Mouse (Mus musculus): ENCODE data around the gene Olfr355.

Gene Olfr355

GRCm38 (mm10) chr2:36928797-36929196 lies at the start of gene Olfr355:
TSS of gene Olfr355 (minus strand) at chr2:36928897.
- DNase-seq (ENCODE audit: low spot score in 2 of 2): no peak

- DNase-seq (ENCODE audit: low spot score in 2 of 2): no peak
Observed at GRCm38 (mm10) chr2:36936821-36937220, 8.1 kb upstream of the Olfr355 start, which contains the start of gene Olfr356. TSS of gene Olfr356 (plus strand) at chr2:36937121.

- no peak for DNase-seq (ENCODE audit: low spot score in 2 of 2)
Observed at GRCm38 (mm10) chr2:36905380-36905779, 23.3 kb downstream of the Olfr355 start, which contains the start of gene Olfr354. TSS of gene Olfr354 (plus strand) at chr2:36905680.

- DNase-seq (ENCODE audit: low spot score in 2 of 2): no peak
Observed at GRCm38 (mm10) chr2:36897114-36897513, 31.6 kb downstream of the Olfr355 start.

GRCm38 (mm10) chr2:36892836-36893235 lies 35.9 kb downstream of the Olfr355 start, which contains the start of gene Olfr353:
TSS of gene Olfr353 (minus strand) at chr2:36892936.
- no peak for DNase-seq (ENCODE audit: low spot score in 2 of 2)

Data from spleen, postnatal 4 days (tissue).